Mouse (Mus musculus) limb, embryonic 14.5 days (tissue): ENCODE measurements around the gene Gm49711. TPM values are rescaled to one million over a fixed set of nuclear protein-coding genes. Genes with fewer than 3 reads are reported as not detected.

ENCODE experiments used
- ATAC-seq: fragments of 200-750 bp; cut with Nextera tagmentation; 2 replicates; pipeline ENCODE4 v1.8.0; 2017; ENCODE audit warnings: low read depth, moderate number of reproducible peaks, moderate TSS enrichment; ENCODE audit not compliant: low FRiP score
- DNase-seq: peaks from one replicate; pipeline ENCODE4 v3.0.0-alpha.2; 2015; ENCODE audit warnings: low spot score
- H3K27ac ChIP-seq: fragments of 300-500 bp; sonication (generic); replicated peaks from 2 replicates; pipeline ENCODE4 v1.5.1; 2014; ENCODE audit warnings: low read depth, mild to moderate bottlenecking, low read length, moderate library complexity, mixed read lengths
- H3K27me3 ChIP-seq: fragments of 300-500 bp; sonication (generic); 2 replicates; pipeline ENCODE4 v1.6.1; 2014; ENCODE audit warnings: low read length, mixed read lengths; ENCODE audit not compliant: control insufficient read depth, insufficient read depth
- H3K36me3 ChIP-seq: fragments of 300-500 bp; sonication (generic); 2 replicates; pipeline ENCODE4 v1.6.1; 2014; ENCODE audit warnings: mild to moderate bottlenecking, low read length, moderate library complexity, mixed read lengths; ENCODE audit not compliant: control insufficient read depth, insufficient read depth
- H3K4me1 ChIP-seq: fragments of 300-500 bp; sonication (generic); 2 replicates; pipeline ENCODE4 v1.6.1; 2014; ENCODE audit warnings: antibody characterized with exemption, low read length, mixed read lengths; ENCODE audit not compliant: control insufficient read depth, insufficient read depth
- H3K4me2 ChIP-seq: fragments of 300-500 bp; sonication (generic); replicated peaks from 2 replicates; pipeline ENCODE4 v1.6.1; 2014; ENCODE audit warnings: low read depth, mild to moderate bottlenecking, low read length, moderate library complexity; ENCODE audit not compliant: severe bottlenecking
- H3K4me3 ChIP-seq: fragments of 300-500 bp; sonication (generic); replicated peaks from 2 replicates; pipeline ENCODE4 v1.5.1; 2014; ENCODE audit warnings: low read length
- H3K9ac ChIP-seq: fragments of 300-500 bp; sonication (generic); 2 replicates; pipeline ENCODE4 v1.6.1; 2014; ENCODE audit warnings: mild to moderate bottlenecking, low read depth, low read length, moderate library complexity; ENCODE audit not compliant: severe bottlenecking
- H3K9me3 ChIP-seq: fragments of 300-500 bp; sonication (generic); 2 replicates; pipeline ENCODE4 v1.6.1; 2016; ENCODE audit warnings: low read length; ENCODE audit not compliant: control insufficient read depth
- POLR2A ChIP-seq: fragments of 200-500 bp; IDR thresholded peaks from 2 replicates; pipeline ENCODE4 v1.8.0; 2012; ENCODE audit warnings: inconsistent platforms, mild to moderate bottlenecking, moderate library complexity, borderline replicate concordance; ENCODE audit not compliant: insufficient read depth, insufficient read length; ENCODE audit errors: extremely low read depth
- WGBS: fragments of 180-500 bp; shearing (Covaris S2); extraction: QIAGEN DNeasy Blood & Tissue Kit; methylation state at CpG from one replicate; pipeline ENCODE4 v1.1.7; 2014; 5-methylcytosine and 5-hydroxymethylcytosine counted together
- polyA plus RNA-seq, 2 experiments: library from polyadenylated mRNA; depleted of rRNA in 1 of 2; stranded (reverse) in 1 of 2; unstranded in 1 of 2; fragments of >200 nt; fragmentation: Nextera tagmentation in 1 of 2; extraction: Ambion mirVana in 1 of 2; gene quantifications; 2 replicates each; pipeline versions ENCODE4 v1.2.1 to v1.2.3; 2012 to 2014

Gene Gm49711
- polyA plus RNA-seq, 2 experiments = 0.24 TPM; not detected in 1

GRCm38 (mm10) chr16:92235222-92235621 lies 177.1 kb downstream of the Gm49711 start:
- H3K4me3 ChIP-seq = no peak overlapping the region
- no peak overlapping the region for H3K4me2 ChIP-seq
- no peaks in the 10 kb centered on the region for H3K9me3 ChIP-seq
- ATAC-seq = no peak
- H3K27ac ChIP-seq = no peak overlapping the region
- H3K36me3 ChIP-seq = no peaks in the 10 kb centered on the region
- no peak overlapping the region for H3K9ac ChIP-seq
- no peak for TF ChIP-seq POLR2A
- WGBS = 52% methylated on average over 9 of the region's 9 CpGs
- H3K27me3 ChIP-seq = no peaks in the 10 kb centered on the region
- DNase-seq = no peak
- H3K4me1 ChIP-seq = peaks cover 11% of the 10 kb centered on the region

Other genes starting within 250 kb of the Gm49711 start
- gene Mrps6, start within 50 bp of the Gm49711 start, polyA plus RNA-seq (2012; rRNA removed) = 46.6 and 49.5 TPM in 2 replicates
- gene Mrps6, start within 50 bp of the Gm49711 start, polyA plus RNA-seq (2014; fragmentation: Nextera tagmentation; extraction: Ambion mirVana) = 101 and 109 TPM in 2 replicates
- 3.5 and 3.8 TPM in 2 replicates for gene Slc5a3, start within 50 bp of the Gm49711 start, polyA plus RNA-seq (2012; rRNA removed)
- 9.3 and 10.7 TPM in 2 replicates for gene Slc5a3, start within 50 bp of the Gm49711 start, polyA plus RNA-seq (2014; fragmentation: Nextera tagmentation; extraction: Ambion mirVana)
- gene Kcne2, start 234.1 kb downstream of the Gm49711 start, polyA plus RNA-seq (2012; rRNA removed) = 0.05 and 0.09 TPM in 2 replicates
- 0.15 TPM in 1 of 2 replicates, not detected in the other for gene Kcne2, start 234.1 kb downstream of the Gm49711 start, polyA plus RNA-seq (2014; fragmentation: Nextera tagmentation; extraction: Ambion mirVana)
- gene Smim11, start 243.0 kb downstream of the Gm49711 start, polyA plus RNA-seq (2012; rRNA removed) = 52.3 and 61.2 TPM in 2 replicates
- gene Smim11, start 243.0 kb downstream of the Gm49711 start, polyA plus RNA-seq (2014; fragmentation: Nextera tagmentation; extraction: Ambion mirVana) = 145 and 150 TPM in 2 replicates